Mouse (Mus musculus) limb, embryonic 11.5 days (tissue): Measurements from ENCODE around the gene Pld1. TPM values are rescaled to one million over a fixed set of nuclear protein-coding genes. Genes with fewer than 3 reads are reported as not detected.

ENCODE experiments used
- ATAC-seq: fragments of 200-750 bp; cut with Nextera tagmentation; 2 replicates; pipeline ENCODE4 v1.8.0; 2017; ENCODE audit warnings: low read depth; ENCODE audit not compliant: insufficient number of reproducible peaks, low FRiP score, low TSS enrichment
- DNase-seq: peaks from one replicate; pipeline ENCODE4 v3.0.0-alpha.2; 2015; ENCODE audit warnings: low spot score
- H3K27ac ChIP-seq: fragments of 300-500 bp; sonication (generic); replicated peaks from 2 replicates; pipeline ENCODE4 v1.5.1; 2014; ENCODE audit warnings: low read depth, mild to moderate bottlenecking, low read length
- H3K27me3 ChIP-seq: fragments of 300-500 bp; sonication (generic); 2 replicates; pipeline ENCODE4 v1.6.1; 2014; ENCODE audit warnings: mild to moderate bottlenecking, low read length, mixed read lengths; ENCODE audit not compliant: control insufficient read depth, insufficient read depth
- H3K36me3 ChIP-seq: fragments of 300-500 bp; sonication (generic); 2 replicates; pipeline ENCODE4 v1.6.1; 2014; ENCODE audit warnings: mild to moderate bottlenecking, low read length, moderate library complexity, mixed read lengths; ENCODE audit not compliant: control insufficient read depth, insufficient read depth
- H3K4me1 ChIP-seq: fragments of 300-500 bp; sonication (generic); 2 replicates; pipeline ENCODE4 v1.6.1; 2014; ENCODE audit warnings: low read length, mixed read lengths; ENCODE audit not compliant: control insufficient read depth, insufficient read depth
- H3K4me2 ChIP-seq: fragments of 300-500 bp; sonication (generic); 2 replicates; pipeline ENCODE4 v1.6.1; 2014; ENCODE audit warnings: low read depth, mild to moderate bottlenecking, moderate library complexity; ENCODE audit not compliant: severe bottlenecking
- H3K4me3 ChIP-seq: fragments of 300-500 bp; sonication (generic); 2 replicates; pipeline ENCODE4 v1.5.1; 2014; ENCODE audit warnings: low read depth, low read length
- H3K9ac ChIP-seq: fragments of 300-500 bp; sonication (generic); 2 replicates; pipeline ENCODE4 v1.6.1; 2014; ENCODE audit warnings: mild to moderate bottlenecking, low read length
- H3K9me3 ChIP-seq: fragments of 300-500 bp; sonication (generic); 2 replicates; pipeline ENCODE4 v1.6.1; 2016; ENCODE audit warnings: low read length; ENCODE audit not compliant: control insufficient read depth
- WGBS: fragments of 180-500 bp; shearing (Covaris S2); extraction: QIAGEN DNeasy Blood & Tissue Kit; methylation state at CpG from one replicate; pipeline ENCODE4 v1.1.7; 2014; 5-methylcytosine and 5-hydroxymethylcytosine counted together
- polyA plus RNA-seq: library from polyadenylated mRNA; unstranded; fragments of >200 nt; fragmentation: Nextera tagmentation; extraction: Ambion mirVana; gene quantifications from 2 replicates; pipeline ENCODE4 v1.2.1, GENCODE M21; 2014

Pld1 gene
- polyA plus RNA-seq, 1 experiment from 2014 or later, result 1.7 TPM

- WGBS, result 53% methylated on average over 17 of the region's 17 CpGs
- no peaks in the 10 kb centered on the region for H3K36me3 ChIP-seq
- H3K9ac ChIP-seq, result no peak overlapping the region
- no peak overlapping the region for H3K27ac ChIP-seq
- H3K4me1 ChIP-seq, result 0 out of 2 replicates have a peak, but pooled peaks cover 4% of the 10 kb centered on the region
- ATAC-seq, result no peak
- no peaks in the 10 kb centered on the region for H3K27me3 ChIP-seq
- H3K9me3 ChIP-seq, result no peaks in the 10 kb centered on the region
- peak; percentile 40 for DNase-seq
- H3K4me3 ChIP-seq, result no peak overlapping the region
- H3K4me2 ChIP-seq, result no peak overlapping the region
These were observed 232.6 kb downstream of the Pld1 start for GRCm38 (mm10) chr3:28170911-28171618.

- WGBS, result 14% methylated on average over 21 of the region's 21 CpGs
- H3K27ac ChIP-seq, result no peak overlapping the region
These were observed 237.8 kb downstream of the Pld1 start for GRCm38 (mm10) chr3:28175997-28176967.

GRCm38 (mm10) chr3:28178333-28178732 lies 239.8 kb downstream of the Pld1 start:
- H3K27ac ChIP-seq, result no peak overlapping the region
- no peak overlapping the region for H3K9ac ChIP-seq
- H3K4me3 ChIP-seq, result no peak overlapping the region
- ATAC-seq (no peak), DNase-seq (no peak)
- H3K27me3 ChIP-seq, result no peaks in the 10 kb centered on the region
- H3K36me3 ChIP-seq, result no peaks in the 10 kb centered on the region
- WGBS, result 64% methylated on average over 6 of the region's 6 CpGs
- no peaks in the 10 kb centered on the region for H3K9me3 ChIP-seq
- no peak overlapping the region for H3K4me2 ChIP-seq
- no peaks in the 10 kb centered on the region for H3K4me1 ChIP-seq

More at GRCm38 (mm10) chr3:28175997-28176967, 237.8 kb downstream of the Pld1 start:
- Histone ChIP-seq H3K9me3 (no peaks in the 10 kb centered on the region), H3K27me3 (no peaks in the 10 kb centered on the region), H3K4me2 (peak overlapping the region; percentile 31; the same call in 1 of the 2 replicates), H3K36me3 (no peaks in the 10 kb centered on the region), H3K9ac (no peak overlapping the region), H3K4me3 (no peak overlapping the region), H3K4me1 (no peaks in the 10 kb centered on the region)
- ATAC-seq (peak; percentile 89), DNase-seq (peak; percentile 70)

Other genes starting within 250 kb of the Pld1 start
- 11.5 and 12.0 TPM in 2 replicates for gene Fndc3b, start 227.4 kb upstream of the Pld1 start, polyA plus RNA-seq
- not detected in 2 replicates for gene Tmem212, start 42.3 kb upstream of the Pld1 start, polyA plus RNA-seq